Mouse (Mus musculus): ENCODE measurements around the gene Spry2. TPM values are rescaled to one million over a fixed set of nuclear protein-coding genes. Genes with fewer than 3 reads are reported as not detected.

Spry2 gene
- polyA plus RNA-seq, 1 experiment, result 39.8 TPM

- WGBS, result 31% methylated on average over 5 of the region's 5 CpGs
- H3K4me1 ChIP-seq (ENCODE audit: control insufficient read depth, insufficient read depth, low read length), result peaks cover 5% of the 10 kb centered on the region; the same call in 1 of the 2 replicates
- TF ChIP-seq POLR2A (IDR thresholded peaks at IDR 0.05; ENCODE audit: borderline replicate concordance, insufficient read depth, low read length), result no peak
- TF ChIP-seq CTCF (IDR thresholded peaks at IDR 0.05; ENCODE audit: borderline replicate concordance, insufficient read depth, low read depth, low read length), result no peak
- no peak overlapping the region for H3K4me3 ChIP-seq (replicated peaks; ENCODE audit: insufficient read depth, low read depth, low read length)
- no peak overlapping the region for H3K27ac ChIP-seq (ENCODE audit: insufficient read depth, low read length)
- no peaks in the 10 kb centered on the region for H3K27me3 ChIP-seq (ENCODE audit: control insufficient read depth, insufficient read depth, low read length)
- DNase-seq, result peak in 1 of 2 experiments; percentile 17
Measured at GRCm38 (mm10) chr14:105890516-105891231, 5.9 kb downstream of the Spry2 start.

- whole genome bisulfite sequencing, result 98% methylated on average over 9 of the region's 9 CpGs
- DNase-seq, result no peak
Measured at GRCm38 (mm10) chr14:105886643-105887374, 9.8 kb downstream of the Spry2 start.

GRCm38 (mm10) chr14:105885249-105885648, 11.4 kb downstream of the Spry2 start:
- TF ChIP-seq CTCF (IDR thresholded peaks at IDR 0.05; ENCODE audit: borderline replicate concordance, insufficient read depth, low read depth, low read length) (no peak), POLR2A (IDR thresholded peaks at IDR 0.05; ENCODE audit: borderline replicate concordance, insufficient read depth, low read length) (no peak)
- Histone ChIP-seq H3K4me1 (ENCODE audit: control insufficient read depth, insufficient read depth, low read length) (no peaks in the 10 kb centered on the region; the same call in 1 of the 2 replicates), H3K27me3 (ENCODE audit: control insufficient read depth, insufficient read depth, low read length) (no peaks in the 10 kb centered on the region), H3K4me3 (replicated peaks; ENCODE audit: insufficient read depth, low read depth, low read length) (no peak overlapping the region), H3K27ac (ENCODE audit: insufficient read depth, low read length) (no peak overlapping the region)
- DNase-seq, result no peak
- 88% methylated on average over 6 of the region's 6 CpGs for WGBS

More at GRCm38 (mm10) chr14:105886643-105887374, 9.8 kb downstream of the Spry2 start:
- Histone ChIP-seq H3K4me1 (ENCODE audit: control insufficient read depth, insufficient read depth, low read length) (no peaks in the 10 kb centered on the region; the same call in 1 of the 2 replicates), H3K4me3 (replicated peaks; ENCODE audit: insufficient read depth, low read depth, low read length) (no peak overlapping the region), H3K27ac (ENCODE audit: insufficient read depth, low read length) (no peak overlapping the region), H3K27me3 (ENCODE audit: control insufficient read depth, insufficient read depth, low read length) (no peaks in the 10 kb centered on the region)
- TF ChIP-seq CTCF (IDR thresholded peaks at IDR 0.05; ENCODE audit: borderline replicate concordance, insufficient read depth, low read depth, low read length) (no peak), POLR2A (IDR thresholded peaks at IDR 0.05; ENCODE audit: borderline replicate concordance, insufficient read depth, low read length) (no peak)

GRCm38 (mm10) chr14:105883215-105883614, 13.4 kb downstream of the Spry2 start:
- no peak for DNase-seq
- 84% methylated on average over 6 of the region's 6 CpGs for WGBS
- TF ChIP-seq POLR2A (IDR thresholded peaks at IDR 0.05; ENCODE audit: borderline replicate concordance, insufficient read depth, low read length), result no peak
- no peak for TF ChIP-seq CTCF (IDR thresholded peaks at IDR 0.05; ENCODE audit: borderline replicate concordance, insufficient read depth, low read depth, low read length)
- Histone ChIP-seq H3K27ac (ENCODE audit: insufficient read depth, low read length) (no peak overlapping the region), H3K27me3 (ENCODE audit: control insufficient read depth, insufficient read depth, low read length) (no peaks in the 10 kb centered on the region), H3K4me1 (ENCODE audit: control insufficient read depth, insufficient read depth, low read length) (no peaks in the 10 kb centered on the region), H3K4me3 (replicated peaks; ENCODE audit: insufficient read depth, low read depth, low read length) (no peak overlapping the region)

- no peak for DNase-seq
- TF ChIP-seq CTCF (IDR thresholded peaks at IDR 0.05; ENCODE audit: borderline replicate concordance, insufficient read depth, low read depth, low read length) (no peak), POLR2A (IDR thresholded peaks at IDR 0.05; ENCODE audit: borderline replicate concordance, insufficient read depth, low read length) (no peak)
- Histone ChIP-seq H3K4me1 (ENCODE audit: control insufficient read depth, insufficient read depth, low read length) (no peaks in the 10 kb centered on the region), H3K27ac (ENCODE audit: insufficient read depth, low read length) (no peak overlapping the region), H3K27me3 (ENCODE audit: control insufficient read depth, insufficient read depth, low read length) (no peaks in the 10 kb centered on the region), H3K4me3 (replicated peaks; ENCODE audit: insufficient read depth, low read depth, low read length) (no peak overlapping the region)
- 87% methylated on average over 10 of the region's 10 CpGs for WGBS
Measured at GRCm38 (mm10) chr14:105878359-105878758, 18.3 kb downstream of the Spry2 start.

- Histone ChIP-seq H3K27me3 (ENCODE audit: control insufficient read depth, insufficient read depth, low read length) (no peaks in the 10 kb centered on the region), H3K4me1 (ENCODE audit: control insufficient read depth, insufficient read depth, low read length) (no peaks in the 10 kb centered on the region), H3K27ac (ENCODE audit: insufficient read depth, low read length) (no peak overlapping the region), H3K4me3 (replicated peaks; ENCODE audit: insufficient read depth, low read depth, low read length) (no peak overlapping the region)
- TF ChIP-seq POLR2A (IDR thresholded peaks at IDR 0.05; ENCODE audit: borderline replicate concordance, insufficient read depth, low read length) (no peak), CTCF (IDR thresholded peaks at IDR 0.05; ENCODE audit: borderline replicate concordance, insufficient read depth, low read depth, low read length) (no peak)
- WGBS, result 70% methylated on average over 7 of the region's 7 CpGs
- DNase-seq, result no peak
Measured at GRCm38 (mm10) chr14:105876375-105876774, 20.2 kb downstream of the Spry2 start.

GRCm38 (mm10) chr14:105870370-105870936, 26.2 kb downstream of the Spry2 start:
- no peak overlapping the region for H3K27ac ChIP-seq (ENCODE audit: insufficient read depth, low read length)
- 76% methylated on average over 14 of the region's 14 CpGs for WGBS
- TF ChIP-seq POLR2A (IDR thresholded peaks at IDR 0.05; ENCODE audit: borderline replicate concordance, insufficient read depth, low read length) (no peak), CTCF (IDR thresholded peaks at IDR 0.05; ENCODE audit: borderline replicate concordance, insufficient read depth, low read depth, low read length) (no peak)
- DNase-seq, result no peak
- no peaks in the 10 kb centered on the region for H3K27me3 ChIP-seq (ENCODE audit: control insufficient read depth, insufficient read depth, low read length)
- no peaks in the 10 kb centered on the region for H3K4me1 ChIP-seq (ENCODE audit: control insufficient read depth, insufficient read depth, low read length)
- no peak overlapping the region for H3K4me3 ChIP-seq (replicated peaks; ENCODE audit: insufficient read depth, low read depth, low read length)

Data from cerebellum, adult 2 months (tissue).